Mouse (Mus musculus): Measurements from ENCODE around the gene Selenow. TPM values are rescaled to one million over a fixed set of nuclear protein-coding genes. Genes with fewer than 3 reads are reported as not detected.
"Not testable (repeated sequence)": the region's sequence is repeated elsewhere in the genome, so short reads cannot be mapped to it uniquely, and the experiment has no call there.

Selenow gene
- polyA plus RNA-seq, 1 experiment from 2014 or later, result 1,028 TPM

- no peak overlapping the region for H3K27ac ChIP-seq (ENCODE audit: low read depth, low read length)
- WGBS, result 78% methylated on average over 3 of the region's 3 CpGs
- H3K4me2 ChIP-seq, result no peak overlapping the region
These were observed 6.0 kb downstream of the Selenow start for GRCm38 (mm10) chr7:15916134-15916723.

GRCm38 (mm10) chr7:15915695-15916094 is 6.5 kb downstream of the Selenow start:
- not testable (repeated sequence) for H3K9ac ChIP-seq (ENCODE audit: low read length); H3K4me3 ChIP-seq (ENCODE audit: low read depth, low read length); H3K27me3 ChIP-seq (ENCODE audit: control insufficient read depth, insufficient read depth, low read length); H3K27ac ChIP-seq (ENCODE audit: low read depth, low read length); H3K4me2 ChIP-seq; ATAC-seq (ENCODE audit: low FRiP score); H3K9me3 ChIP-seq (ENCODE audit: control insufficient read depth, low read length); H3K4me1 ChIP-seq (ENCODE audit: control insufficient read depth, insufficient read depth, low read length)
- peaks cover 16% of the 10 kb centered on the region for H3K36me3 ChIP-seq (ENCODE audit: control insufficient read depth, insufficient read depth, low read length)
- WGBS, result 93% methylated on average over 4 of the region's 4 CpGs
- peak; percentile 51 for DNase-seq (ENCODE audit: low spot score, missing footprints)

More at GRCm38 (mm10) chr7:15916134-15916723, 6.0 kb downstream of the Selenow start:
- Histone ChIP-seq H3K4me1 (ENCODE audit: control insufficient read depth, insufficient read depth, low read length) (peaks cover 10% of the 10 kb centered on the region), H3K4me3 (ENCODE audit: low read depth, low read length) (no peak overlapping the region), H3K27me3 (ENCODE audit: control insufficient read depth, insufficient read depth, low read length) (no peaks in the 10 kb centered on the region), H3K9ac (ENCODE audit: low read length) (no peak overlapping the region), H3K9me3 (ENCODE audit: control insufficient read depth, low read length) (no peaks in the 10 kb centered on the region), H3K36me3 (ENCODE audit: control insufficient read depth, insufficient read depth, low read length) (peaks cover 16% of the 10 kb centered on the region)
- DNase-seq (ENCODE audit: low spot score, missing footprints) (peak; percentile 79), ATAC-seq (ENCODE audit: low FRiP score) (no peak)

DNA sequence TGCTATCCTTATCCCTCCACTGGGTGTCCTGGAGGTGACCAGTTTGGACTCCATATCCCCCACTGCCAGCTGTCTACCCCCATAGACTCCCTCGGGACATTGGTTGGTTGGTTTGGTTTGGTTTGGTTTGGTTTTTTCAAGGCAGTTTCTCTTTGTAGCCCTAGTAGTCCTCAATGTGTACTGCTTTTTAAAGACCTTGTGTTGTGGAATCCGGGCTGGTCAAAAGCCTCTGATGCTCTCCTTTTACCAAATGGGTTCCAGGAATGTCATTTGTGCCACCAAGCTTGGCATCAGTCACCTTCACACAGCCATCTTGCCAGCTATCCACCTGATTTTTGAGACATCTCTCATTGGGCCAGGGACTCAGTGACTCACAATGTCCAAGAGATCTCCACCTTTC is 7.5 kb downstream of the Selenow start:
- Histone ChIP-seq H3K9ac (ENCODE audit: low read length) (no peak overlapping the region), H3K4me1 (ENCODE audit: control insufficient read depth, insufficient read depth, low read length) (no peaks in the 10 kb centered on the region), H3K9me3 (ENCODE audit: control insufficient read depth, low read length) (no peaks in the 10 kb centered on the region), H3K36me3 (ENCODE audit: control insufficient read depth, insufficient read depth, low read length) (peaks cover 10% of the 10 kb centered on the region), H3K4me3 (ENCODE audit: low read depth, low read length) (no peak overlapping the region), H3K27me3 (ENCODE audit: control insufficient read depth, insufficient read depth, low read length) (no peaks in the 10 kb centered on the region), H3K27ac (ENCODE audit: low read depth, low read length) (no peak overlapping the region), H3K4me2 (no peak overlapping the region)
- DNase-seq (ENCODE audit: low spot score, missing footprints), result peak; percentile 71
- WGBS, result 90% methylated on average over 2 of the region's 2 CpGs
- no peak for ATAC-seq (ENCODE audit: low FRiP score)

GRCm38 (mm10) chr7:15914252-15914651 is 8.0 kb downstream of the Selenow start:
- Histone ChIP-seq H3K27me3 (ENCODE audit: control insufficient read depth, insufficient read depth, low read length) (no peaks in the 10 kb centered on the region), H3K4me2 (no peak overlapping the region), H3K9ac (ENCODE audit: low read length) (no peak overlapping the region), H3K27ac (ENCODE audit: low read depth, low read length) (no peak overlapping the region), H3K9me3 (ENCODE audit: control insufficient read depth, low read length) (no peaks in the 10 kb centered on the region), H3K4me3 (ENCODE audit: low read depth, low read length) (no peak overlapping the region), H3K4me1 (ENCODE audit: control insufficient read depth, insufficient read depth, low read length) (no peaks in the 10 kb centered on the region), H3K36me3 (ENCODE audit: control insufficient read depth, insufficient read depth, low read length) (peaks cover 6% of the 10 kb centered on the region; the same call in 1 of the 2 replicates)
- ATAC-seq (ENCODE audit: low FRiP score), result no peak
- DNase-seq (ENCODE audit: low spot score, missing footprints), result peak; percentile 92
- 45% methylated on average over 2 of the region's 2 CpGs for WGBS

- DNase-seq (ENCODE audit: low spot score, missing footprints), result peak; percentile 99
- 1% methylated on average over 4 of the region's 4 CpGs for WGBS
- Histone ChIP-seq H3K9ac (ENCODE audit: low read length) (no peak overlapping the region), H3K27me3 (ENCODE audit: control insufficient read depth, insufficient read depth, low read length) (no peaks in the 10 kb centered on the region), H3K36me3 (ENCODE audit: control insufficient read depth, insufficient read depth, low read length) (0 out of 2 replicates have a peak, but pooled peaks cover 2% of the 10 kb centered on the region), H3K4me1 (ENCODE audit: control insufficient read depth, insufficient read depth, low read length) (no peaks in the 10 kb centered on the region), H3K27ac (ENCODE audit: low read depth, low read length) (no peak overlapping the region), H3K4me3 (ENCODE audit: low read depth, low read length) (no peak overlapping the region), H3K4me2 (no peak overlapping the region), H3K9me3 (ENCODE audit: control insufficient read depth, low read length) (no peaks in the 10 kb centered on the region)
- ATAC-seq (ENCODE audit: low FRiP score), result peak; percentile 85
These were observed 10.0 kb downstream of the Selenow start for GRCm38 (mm10) chr7:15912183-15912582.

- Histone ChIP-seq H3K27ac (ENCODE audit: low read depth, low read length) (no peak overlapping the region), H3K4me1 (ENCODE audit: control insufficient read depth, insufficient read depth, low read length) (no peaks in the 10 kb centered on the region; the same call in 1 of the 2 replicates), H3K4me3 (ENCODE audit: low read depth, low read length) (no peak overlapping the region), H3K36me3 (ENCODE audit: control insufficient read depth, insufficient read depth, low read length) (no peaks in the 10 kb centered on the region), H3K27me3 (ENCODE audit: control insufficient read depth, insufficient read depth, low read length) (no peaks in the 10 kb centered on the region), H3K9ac (ENCODE audit: low read length) (no peak overlapping the region), H3K4me2 (no peak overlapping the region), H3K9me3 (ENCODE audit: control insufficient read depth, low read length) (no peaks in the 10 kb centered on the region)
- ATAC-seq (ENCODE audit: low FRiP score) (no peak), DNase-seq (ENCODE audit: low spot score, missing footprints) (peak; percentile 59)
- WGBS, result 81% methylated on average over 5 of the region's 5 CpGs
These were observed 11.7 kb downstream of the Selenow start for GRCm38 (mm10) chr7:15910521-15910920.

- no peak overlapping the region for H3K9ac ChIP-seq (ENCODE audit: low read length)
- H3K4me3 ChIP-seq (ENCODE audit: low read depth, low read length), result no peak overlapping the region
- H3K4me2 ChIP-seq, result no peak overlapping the region
- ATAC-seq (ENCODE audit: low FRiP score), result no peak
- H3K27me3 ChIP-seq (ENCODE audit: control insufficient read depth, insufficient read depth, low read length), result no peaks in the 10 kb centered on the region
- H3K36me3 ChIP-seq (ENCODE audit: control insufficient read depth, insufficient read depth, low read length), result no peaks in the 10 kb centered on the region
- H3K4me1 ChIP-seq (ENCODE audit: control insufficient read depth, insufficient read depth, low read length), result no peaks in the 10 kb centered on the region; the same call in 1 of the 2 replicates
- DNase-seq (ENCODE audit: low spot score, missing footprints), result no peak
- no peaks in the 10 kb centered on the region for H3K9me3 ChIP-seq (ENCODE audit: control insufficient read depth, low read length)
- H3K27ac ChIP-seq (ENCODE audit: low read depth, low read length), result no peak overlapping the region
- 81% methylated on average over 8 of the region's 8 CpGs for WGBS
These were observed 14.1 kb downstream of the Selenow start for GRCm38 (mm10) chr7:15907971-15908590.

DNA sequence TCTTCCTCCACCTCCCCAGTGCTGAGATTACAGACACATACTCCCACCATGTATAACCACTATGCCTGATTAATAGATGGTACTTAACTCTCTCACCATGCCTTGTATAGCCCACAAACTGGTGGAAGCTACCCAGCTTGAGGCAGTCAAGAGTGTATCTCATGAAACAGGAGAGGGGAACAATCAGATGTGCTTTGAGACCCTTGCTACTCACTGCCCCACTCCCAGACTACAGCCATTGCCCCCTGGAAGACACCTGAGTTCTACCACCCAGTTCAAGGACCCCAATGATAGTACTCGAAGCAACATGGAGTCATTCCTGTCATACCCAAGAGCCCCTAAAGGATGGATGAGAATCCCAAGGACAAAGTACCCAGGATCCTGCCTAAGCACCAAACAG is 15.6 kb downstream of the Selenow start:
- H3K36me3 ChIP-seq (ENCODE audit: control insufficient read depth, insufficient read depth, low read length), result no peaks in the 10 kb centered on the region
- no peak overlapping the region for H3K4me3 ChIP-seq (ENCODE audit: low read depth, low read length)
- no peaks in the 10 kb centered on the region; the same call in 1 of the 2 replicates for H3K4me1 ChIP-seq (ENCODE audit: control insufficient read depth, insufficient read depth, low read length)
- ATAC-seq (ENCODE audit: low FRiP score) (no peak), DNase-seq (ENCODE audit: low spot score, missing footprints) (no peak)
- WGBS, result 95% methylated on average over 1 of the region's 1 CpGs
- no peak overlapping the region for H3K9ac ChIP-seq (ENCODE audit: low read length)
- no peak overlapping the region for H3K4me2 ChIP-seq
- no peaks in the 10 kb centered on the region for H3K9me3 ChIP-seq (ENCODE audit: control insufficient read depth, low read length)
- no peak overlapping the region for H3K27ac ChIP-seq (ENCODE audit: low read depth, low read length)
- no peaks in the 10 kb centered on the region for H3K27me3 ChIP-seq (ENCODE audit: control insufficient read depth, insufficient read depth, low read length)

- no peaks in the 10 kb centered on the region for H3K36me3 ChIP-seq (ENCODE audit: control insufficient read depth, insufficient read depth, low read length)
- H3K27ac ChIP-seq (ENCODE audit: low read depth, low read length), result no peak overlapping the region
- no peak for DNase-seq (ENCODE audit: low spot score, missing footprints)
- no peaks in the 10 kb centered on the region; the same call in 1 of the 2 replicates for H3K4me1 ChIP-seq (ENCODE audit: control insufficient read depth, insufficient read depth, low read length)
- no peak overlapping the region for H3K9ac ChIP-seq (ENCODE audit: low read length)
- H3K4me2 ChIP-seq, result no peak overlapping the region
- no peak for ATAC-seq (ENCODE audit: low FRiP score)
- H3K9me3 ChIP-seq (ENCODE audit: control insufficient read depth, low read length), result no peaks in the 10 kb centered on the region
- H3K27me3 ChIP-seq (ENCODE audit: control insufficient read depth, insufficient read depth, low read length), result no peaks in the 10 kb centered on the region
- WGBS, result 33% methylated on average over 7 of the region's 7 CpGs
- H3K4me3 ChIP-seq (ENCODE audit: low read depth, low read length), result no peak overlapping the region
These were observed 16.3 kb downstream of the Selenow start for GRCm38 (mm10) chr7:15905861-15906260.

All from midbrain, embryonic 11.5 days (tissue).